Mouse (Mus musculus) naive thymus-derived CD4-positive, alpha-beta T cell, adult 5 months (primary cell): ENCODE measurements around the gene Cbln3. TPM values are rescaled to one million over a fixed set of nuclear protein-coding genes. Genes with fewer than 3 reads are reported as not detected.

ENCODE experiments used
- polyA plus RNA-seq: library from polyadenylated mRNA; unstranded; fragments of 100-300 nt; shearing (Covaris generic); gene quantifications from one replicate; pipeline ENCODE4 v1.2.1, GENCODE M21; 2017

Gene Cbln3
- polyA plus RNA-seq = 0.07 TPM

DNA sequence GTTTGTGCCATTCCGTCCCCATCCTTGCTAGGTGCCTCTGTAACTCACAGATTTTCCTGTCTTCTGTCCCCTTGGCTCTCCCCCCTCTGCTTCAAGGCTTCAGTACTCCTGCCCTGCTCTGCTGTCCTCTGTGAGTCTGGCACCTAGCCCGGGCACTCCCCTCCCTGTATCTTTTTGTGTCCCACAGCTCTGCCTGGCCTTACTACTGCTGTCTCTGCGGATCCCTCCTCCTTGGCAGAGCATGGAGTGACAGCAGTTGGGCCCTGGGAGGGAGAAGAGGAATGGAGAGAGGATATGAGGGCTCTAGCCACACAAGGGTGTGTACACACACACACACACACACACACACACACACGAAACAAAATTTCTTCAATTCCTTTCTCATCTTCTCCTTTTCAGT is at the start of gene Cbln3:
TSS of gene Cbln3 (minus strand) at position 227 of the 400 bp plus-strand sequence.

GRCm38 (mm10) chr14:55899701-55900413 is 15.7 kb upstream of the Cbln3 start, which contains the start of gene Sdr39u1:
Sdr39u1 (minus strand) TSS chr14:55900293.

DNA sequence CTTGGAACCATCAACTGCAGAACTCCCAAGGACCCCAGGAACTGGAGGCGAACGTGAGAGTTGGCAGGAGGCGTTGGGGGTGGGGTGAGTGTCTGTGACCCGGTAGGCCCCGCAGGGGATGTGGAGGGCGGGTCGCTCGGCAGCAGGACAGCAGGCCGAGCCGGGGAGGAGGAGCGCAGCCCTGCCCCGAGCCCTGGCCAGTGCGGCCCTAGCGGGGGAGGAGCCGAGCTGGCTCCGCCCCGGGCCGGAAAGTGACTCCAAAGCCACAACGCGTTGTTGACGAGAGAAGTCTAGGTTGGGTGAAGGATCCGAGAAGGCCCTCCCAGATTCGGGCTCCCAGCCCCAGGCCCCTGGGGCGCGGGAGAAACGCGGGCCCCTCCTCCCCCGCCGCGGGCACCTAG is 521 bp upstream of the Cbln3 start, which contains the start of gene Khnyn:
TSS of gene Khnyn (plus strand) at position 235 of the 401 bp plus-strand sequence.

DNA sequence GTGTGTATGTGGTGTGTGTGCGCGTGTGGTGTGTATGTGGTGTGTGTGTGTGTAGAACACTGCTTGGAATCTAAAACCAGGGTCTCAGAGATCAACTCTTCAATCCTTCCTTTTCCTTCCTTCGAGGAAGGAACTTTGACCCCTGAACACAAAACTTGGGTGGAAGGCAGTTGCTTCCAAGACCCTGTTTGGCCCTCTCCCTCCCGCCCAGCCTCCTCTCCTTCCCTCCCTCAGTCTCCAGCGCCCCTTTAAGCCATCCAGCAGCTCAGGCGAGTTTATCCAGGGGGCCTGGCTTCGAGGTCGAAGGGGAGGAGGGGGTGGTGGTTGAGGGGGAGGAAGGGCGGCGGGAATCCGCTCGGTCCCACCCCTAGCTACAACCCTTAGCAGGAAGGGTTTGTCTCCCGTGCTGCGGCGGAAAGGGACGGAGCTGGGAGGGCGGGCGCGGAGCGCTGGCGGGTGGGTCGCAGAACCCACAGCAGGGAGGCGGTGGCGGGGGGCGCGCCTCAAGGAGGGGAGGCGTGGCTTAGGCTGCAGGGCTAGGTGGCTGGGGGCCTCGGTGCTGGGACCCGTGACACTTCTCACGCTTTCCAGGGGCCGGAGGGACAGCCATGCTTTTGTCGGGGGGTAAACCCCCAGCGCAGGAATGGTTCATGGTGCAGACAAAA is 30.4 kb downstream of the Cbln3 start, which contains the start of gene Nynrin:
TSS of gene Nynrin (plus strand) at position 390 of the 665 bp plus-strand sequence.

Other genes starting within 250 kb of the Cbln3 start
- 55.1 TPM for gene Ipo4, start 248.4 kb downstream of the Cbln3 start, polyA plus RNA-seq
- 0.66 TPM for gene Gm49378, start 246.5 kb downstream of the Cbln3 start, polyA plus RNA-seq
- gene Tm9sf1, start 240.6 kb downstream of the Cbln3 start, polyA plus RNA-seq = 58.5 TPM
- gene Tssk4, start 234.2 kb downstream of the Cbln3 start, polyA plus RNA-seq = 1.1 TPM
- 65.6 TPM for gene Mdp1, start 223.9 kb downstream of the Cbln3 start, polyA plus RNA-seq
- gene Gmpr2, start 212.5 kb downstream of the Cbln3 start, polyA plus RNA-seq = 34.7 TPM
- gene Nedd8, start 212.3 kb downstream of the Cbln3 start, polyA plus RNA-seq = 214 TPM
- gene Tinf2, start 202.6 kb downstream of the Cbln3 start, polyA plus RNA-seq = 156 TPM
- gene Tgm1, start 170.5 kb downstream of the Cbln3 start, polyA plus RNA-seq = not detected
- gene Rabggta, start 162.1 kb downstream of the Cbln3 start, polyA plus RNA-seq = 109 TPM
- 18.4 TPM for gene Dhrs1, start 138.7 kb downstream of the Cbln3 start, polyA plus RNA-seq
- 35.8 TPM for gene Nop9, start 138.7 kb downstream of the Cbln3 start, polyA plus RNA-seq
- not detected for gene Cideb, start 125.9 kb downstream of the Cbln3 start, polyA plus RNA-seq
- not detected for gene Ltb4r2, start 123.0 kb downstream of the Cbln3 start, polyA plus RNA-seq
- not detected for gene Ltb4r1, start 118.4 kb downstream of the Cbln3 start, polyA plus RNA-seq
- not detected for gene Adcy4, start 100.3 kb downstream of the Cbln3 start, polyA plus RNA-seq
- gene Ripk3, start 95.5 kb downstream of the Cbln3 start, polyA plus RNA-seq = 61.2 TPM
- gene Nfatc4, start 61.2 kb downstream of the Cbln3 start, polyA plus RNA-seq = not detected
- 0.06 TPM for gene Nynrin, start 30.4 kb downstream of the Cbln3 start, polyA plus RNA-seq
- gene Khnyn, start 555 bp upstream of the Cbln3 start, polyA plus RNA-seq = 64.5 TPM
- gene Sdr39u1, start 15.9 kb upstream of the Cbln3 start, polyA plus RNA-seq = 40.2 TPM
- gene Cma1, start 60.3 kb upstream of the Cbln3 start, polyA plus RNA-seq = not detected
- gene Cma2, start 66.6 kb upstream of the Cbln3 start, polyA plus RNA-seq = not detected
- not detected for gene Mcpt1, start 133.6 kb upstream of the Cbln3 start, polyA plus RNA-seq
- not detected for gene Mcpt9, start 146.1 kb upstream of the Cbln3 start, polyA plus RNA-seq
- gene Mcpt2, start 157.6 kb upstream of the Cbln3 start, polyA plus RNA-seq = not detected
- gene Mcpt4, start 177.9 kb upstream of the Cbln3 start, polyA plus RNA-seq = not detected
- gene Mcpt8, start 200.9 kb upstream of the Cbln3 start, polyA plus RNA-seq = not detected
- gene Ctsg, start 218.2 kb upstream of the Cbln3 start, polyA plus RNA-seq = not detected
- not detected for gene Gzme, start 236.2 kb upstream of the Cbln3 start, polyA plus RNA-seq
- gene Gzmd, start 248.2 kb upstream of the Cbln3 start, polyA plus RNA-seq = not detected